Mouse (Mus musculus): Measurements from ENCODE around the gene Ccdc137. TPM values are rescaled to one million over a fixed set of nuclear protein-coding genes. Genes with fewer than 3 reads are reported as not detected.

Gene Ccdc137
- polyA plus RNA-seq, 1 experiment, result 15.1 TPM

GRCm38 (mm10) chr11:120463536-120463935 is 5.6 kb downstream of the Ccdc137 start:
- 90% methylated on average over 2 of the region's 2 CpGs for WGBS
- Histone ChIP-seq H3K4me1 (ENCODE audit: control insufficient read depth, insufficient read depth, low read length) (peaks cover 7% of the 10 kb centered on the region; the same call in 1 of the 2 replicates), H3K27ac (ENCODE audit: insufficient read depth, low read depth, low read length) (no peak overlapping the region), H3K27me3 (replicated peaks; ENCODE audit: control insufficient read depth, insufficient read depth, low read length) (no peaks in the 10 kb centered on the region), H3K36me3 (ENCODE audit: control insufficient read depth, insufficient read depth, low read length) (no peaks in the 10 kb centered on the region), H3K4me3 (ENCODE audit: insufficient read depth, low read depth, low read length) (no peak overlapping the region)
- TF ChIP-seq POLR2A (IDR thresholded peaks at IDR 0.05; ENCODE audit: low read depth, low read length), result no peak
- no peak for TF ChIP-seq CTCF (conservative IDR thresholded peaks at IDR 0.05; ENCODE audit: insufficient read depth, insufficient read length, low read depth, low read length)
- no peak for DNase-seq

- Histone ChIP-seq H3K27me3 (replicated peaks; ENCODE audit: control insufficient read depth, insufficient read depth, low read length) (no peaks in the 10 kb centered on the region), H3K27ac (ENCODE audit: insufficient read depth, low read depth, low read length) (no peak overlapping the region), H3K4me3 (ENCODE audit: insufficient read depth, low read depth, low read length) (no peak overlapping the region), H3K4me1 (ENCODE audit: control insufficient read depth, insufficient read depth, low read length) (peaks cover 8% of the 10 kb centered on the region; the same call in 1 of the 2 replicates), H3K36me3 (ENCODE audit: control insufficient read depth, insufficient read depth, low read length) (no peaks in the 10 kb centered on the region)
- DNase-seq, result no peak
- TF ChIP-seq CTCF (conservative IDR thresholded peaks at IDR 0.05; ENCODE audit: insufficient read depth, insufficient read length, low read depth, low read length), result no peak
- no peak for TF ChIP-seq POLR2A (IDR thresholded peaks at IDR 0.05; ENCODE audit: low read depth, low read length)
- WGBS, result 90% methylated on average over 5 of the region's 5 CpGs
Measured at GRCm38 (mm10) chr11:120464365-120464764, 6.5 kb downstream of the Ccdc137 start.

GRCm38 (mm10) chr11:120465521-120465920 is 7.6 kb downstream of the Ccdc137 start:
- WGBS, result 62% methylated on average over 4 of the region's 4 CpGs
- Histone ChIP-seq H3K27me3 (replicated peaks; ENCODE audit: control insufficient read depth, insufficient read depth, low read length) (no peaks in the 10 kb centered on the region), H3K36me3 (ENCODE audit: control insufficient read depth, insufficient read depth, low read length) (no peaks in the 10 kb centered on the region; the same call in 1 of the 2 replicates), H3K27ac (ENCODE audit: insufficient read depth, low read depth, low read length) (no peak overlapping the region), H3K4me3 (ENCODE audit: insufficient read depth, low read depth, low read length) (no peak overlapping the region), H3K4me1 (ENCODE audit: control insufficient read depth, insufficient read depth, low read length) (peaks cover 8% of the 10 kb centered on the region; the same call in 1 of the 2 replicates)
- TF ChIP-seq CTCF (conservative IDR thresholded peaks at IDR 0.05; ENCODE audit: insufficient read depth, insufficient read length, low read depth, low read length) (no peak), POLR2A (IDR thresholded peaks at IDR 0.05; ENCODE audit: low read depth, low read length) (no peak)
- no peak for DNase-seq

- peak within 1 kb of the TSS; percentile 96 for H3K4me3 ChIP-seq (ENCODE audit: insufficient read depth, low read depth, low read length)
- WGBS, result under 1% methylated on average over 54 of the region's 54 CpGs
- TF ChIP-seq POLR2A (IDR thresholded peaks at IDR 0.05; ENCODE audit: low read depth, low read length) (peak; percentile 48), CTCF (conservative IDR thresholded peaks at IDR 0.05; ENCODE audit: insufficient read depth, insufficient read length, low read depth, low read length) (no peak)
- no peaks in the 10 kb centered on the region; the same call in 1 of the 2 replicates for H3K36me3 ChIP-seq (ENCODE audit: control insufficient read depth, insufficient read depth, low read length)
- peak within 1 kb of the TSS; percentile 32; the same call in 1 of the 2 replicates for H3K27ac ChIP-seq (ENCODE audit: insufficient read depth, low read depth, low read length)
- DNase-seq, result peak; percentile 97
- no peaks in the 10 kb centered on the region for H3K27me3 ChIP-seq (replicated peaks; ENCODE audit: control insufficient read depth, insufficient read depth, low read length)
- H3K4me1 ChIP-seq (ENCODE audit: control insufficient read depth, insufficient read depth, low read length), result peaks cover 8% of the 10 kb centered on the region; the same call in 1 of the 2 replicates
Measured at GRCm38 (mm10) chr11:120467051-120467735, 9.3 kb downstream of the Ccdc137 start, which contains the start of gene Arl16. TSS of gene Arl16 (minus strand) at chr11:120467607.

GRCm38 (mm10) chr11:120467736-120468092 is 9.8 kb downstream of the Ccdc137 start:
- Histone ChIP-seq H3K27ac (ENCODE audit: insufficient read depth, low read depth, low read length) (peak overlapping the region; percentile 32; the same call in 1 of the 2 replicates), H3K27me3 (replicated peaks; ENCODE audit: control insufficient read depth, insufficient read depth, low read length) (no peaks in the 10 kb centered on the region), H3K36me3 (ENCODE audit: control insufficient read depth, insufficient read depth, low read length) (no peaks in the 10 kb centered on the region; the same call in 1 of the 2 replicates), H3K4me1 (ENCODE audit: control insufficient read depth, insufficient read depth, low read length) (peaks cover 8% of the 10 kb centered on the region; the same call in 1 of the 2 replicates), H3K4me3 (ENCODE audit: insufficient read depth, low read depth, low read length) (peak overlapping the region; percentile 86)
- under 1% methylated on average over 33 of the region's 33 CpGs for WGBS
- no peak for DNase-seq
- no peak for TF ChIP-seq POLR2A (IDR thresholded peaks at IDR 0.05; ENCODE audit: low read depth, low read length)
- no peak for TF ChIP-seq CTCF (conservative IDR thresholded peaks at IDR 0.05; ENCODE audit: insufficient read depth, insufficient read length, low read depth, low read length)

- Histone ChIP-seq H3K27me3 (replicated peaks; ENCODE audit: control insufficient read depth, insufficient read depth, low read length) (no peaks in the 10 kb centered on the region), H3K27ac (ENCODE audit: insufficient read depth, low read depth, low read length) (peak overlapping the region; percentile 51; the same call in 1 of the 2 replicates), H3K4me1 (ENCODE audit: control insufficient read depth, insufficient read depth, low read length) (peaks cover 8% of the 10 kb centered on the region; the same call in 1 of the 2 replicates), H3K4me3 (ENCODE audit: insufficient read depth, low read depth, low read length) (no peak overlapping the region), H3K36me3 (ENCODE audit: control insufficient read depth, insufficient read depth, low read length) (no peaks in the 10 kb centered on the region; the same call in none of the 2 replicates)
- WGBS, result 70% methylated on average over 6 of the region's 6 CpGs
- TF ChIP-seq CTCF (conservative IDR thresholded peaks at IDR 0.05; ENCODE audit: insufficient read depth, insufficient read length, low read depth, low read length) (no peak), POLR2A (IDR thresholded peaks at IDR 0.05; ENCODE audit: low read depth, low read length) (no peak)
- DNase-seq, result peak; percentile 88
Measured at GRCm38 (mm10) chr11:120472052-120472451, 14.1 kb downstream of the Ccdc137 start.

- no peak overlapping the region for H3K27ac ChIP-seq (ENCODE audit: insufficient read depth, low read depth, low read length)
- H3K4me1 ChIP-seq (ENCODE audit: control insufficient read depth, insufficient read depth, low read length), result peaks cover 10% of the 10 kb centered on the region; the same call in 1 of the 2 replicates
- no peaks in the 10 kb centered on the region for H3K27me3 ChIP-seq (replicated peaks; ENCODE audit: control insufficient read depth, insufficient read depth, low read length)
- H3K36me3 ChIP-seq (ENCODE audit: control insufficient read depth, insufficient read depth, low read length), result no peaks in the 10 kb centered on the region
- WGBS, result 83% methylated on average over 7 of the region's 7 CpGs
- TF ChIP-seq POLR2A (IDR thresholded peaks at IDR 0.05; ENCODE audit: low read depth, low read length), result no peak
- TF ChIP-seq CTCF (conservative IDR thresholded peaks at IDR 0.05; ENCODE audit: insufficient read depth, insufficient read length, low read depth, low read length), result no peak
- DNase-seq, result no peak
- H3K4me3 ChIP-seq (ENCODE audit: insufficient read depth, low read depth, low read length), result no peak overlapping the region
Measured at GRCm38 (mm10) chr11:120483448-120483934, 25.6 kb downstream of the Ccdc137 start.
